Mouse (Mus musculus) G1E (cell line): Measurements from ENCODE around the gene Ap2m1. TPM values are rescaled to one million over a fixed set of nuclear protein-coding genes. Genes with fewer than 3 reads are reported as not detected.
A peak's percentile ranks its signal among the peaks of the same experiment; 100 is the strongest.

Experiments used
- ATAC-seq: 2 replicates; pipeline ENCODE4 v1.8.0; 2016; ENCODE audit warnings: mild to moderate bottlenecking; ENCODE audit not compliant: insufficient number of reproducible peaks, poor library complexity, low FRiP score, severe bottlenecking; ENCODE audit errors: extremely low read depth
- DNase-seq: peaks from one replicate; pipeline ENCODE4 v3.0.0; 2012; ENCODE audit warnings: low spot score
- H3K27me3 ChIP-seq: 2 replicates; pipeline ENCODE4 v1.6.1; 2012; ENCODE audit warnings: mild to moderate bottlenecking, low read length, inconsistent platforms; ENCODE audit not compliant: insufficient read depth
- H3K36me3 ChIP-seq: replicated peaks from 2 replicates; pipeline ENCODE3; 2012; ENCODE audit warnings: mild to moderate bottlenecking, inconsistent platforms
- H3K4me1 ChIP-seq: 2 replicates; pipeline ENCODE4 v1.6.1; 2012; ENCODE audit warnings: low read depth, low read length, inconsistent platforms, mixed read lengths; ENCODE audit not compliant: insufficient read depth
- H3K4me3 ChIP-seq: 2 replicates; pipeline ENCODE4 v1.5.1; 2012; ENCODE audit warnings: low read depth, mild to moderate bottlenecking, inconsistent platforms, low read length, moderate library complexity, mixed read lengths
- H3K9me3 ChIP-seq: replicated peaks from 2 replicates; pipeline ENCODE4 v1.6.1; 2012; ENCODE audit warnings: inconsistent platforms
- CTCF ChIP-seq: IDR thresholded peaks from 2 replicates; pipeline ENCODE4 v1.5.1; 2012; ENCODE audit warnings: low read depth, low read length, inconsistent platforms, mixed read lengths
- GATA1 ChIP-seq: IDR thresholded peaks from 2 replicates; pipeline ENCODE4 v1.6.1; 2012; ENCODE audit warnings: borderline replicate concordance, low read length, inconsistent platforms, mixed read lengths
- GATA2 ChIP-seq: IDR thresholded peaks from 2 replicates; pipeline ENCODE4 v1.6.1; 2012; ENCODE audit warnings: low read depth, low read length, inconsistent platforms, borderline replicate concordance
- POLR2AphosphoS5 ChIP-seq: IDR thresholded peaks from 2 replicates; pipeline ENCODE4 v1.6.1; 2012; ENCODE audit warnings: low read depth, low read length, inconsistent platforms; ENCODE audit not compliant: insufficient replicate concordance
- TAL1 ChIP-seq: conservative IDR thresholded peaks from 2 replicates; pipeline ENCODE4 v1.6.1; 2012; ENCODE audit warnings: low read depth, low read length, inconsistent platforms, mixed read lengths
- polyA plus RNA-seq: library from polyadenylated mRNA; stranded (reverse); fragments of >175 nt; gene quantifications from 2 replicates; pipeline ENCODE4 v1.2.3, GENCODE M21; 2012
- total RNA-seq, 2 experiments: library from RNA; stranded (forward) in 1 of 2; stranded (reverse) in 1 of 2; fragments of 200-1000 nt in 1 of 2; fragments of >200 nt in 1 of 2; fragmentation: Nextera tagmentation in 1 of 2; gene quantifications; 2 replicates each; pipeline ENCODE4 v1.2.3; 2014 to 2017

Gene Ap2m1
- total and polyA plus RNA-seq, 3 experiments: 73.4 to 342 (median 186) TPM

- DNase-seq (no peak), ATAC-seq (no peak)
- H3K9me3 ChIP-seq: no peaks in the 10 kb centered on the region
- no peaks in the 10 kb centered on the region for H3K27me3 ChIP-seq
- no peak overlapping the region for H3K4me3 ChIP-seq
- H3K4me1 ChIP-seq: peaks cover 15% of the 10 kb centered on the region
- TF ChIP-seq GATA1 (no peak), GATA2 (no peak), POLR2AphosphoS5 (no peak), CTCF (no peak), TAL1 (no peak)
- peaks cover 94% of the 10 kb centered on the region for H3K36me3 ChIP-seq
Measured at GRCm38 (mm10) chr16:20523886-20524285, 11.4 kb upstream of the Ap2m1 start.

- peaks cover 94% of the 10 kb centered on the region for H3K36me3 ChIP-seq
- H3K4me1 ChIP-seq: no peaks in the 10 kb centered on the region
- ATAC-seq (no peak), DNase-seq (no peak)
- no peak for TF ChIP-seq POLR2AphosphoS5
- TF ChIP-seq GATA2: no peak
- no peak for TF ChIP-seq CTCF
- no peak for TF ChIP-seq GATA1
- no peak for TF ChIP-seq TAL1
- no peak overlapping the region for H3K4me3 ChIP-seq
- no peaks in the 10 kb centered on the region for H3K9me3 ChIP-seq
- no peaks in the 10 kb centered on the region for H3K27me3 ChIP-seq
Measured at GRCm38 (mm10) chr16:20528779-20529178, 6.5 kb upstream of the Ap2m1 start.

- Histone ChIP-seq H3K9me3 (no peaks in the 10 kb centered on the region), H3K36me3 (peaks cover 88% of the 10 kb centered on the region), H3K27me3 (no peaks in the 10 kb centered on the region), H3K4me1 (no peaks in the 10 kb centered on the region), H3K4me3 (no peak overlapping the region)
- no peak for TF ChIP-seq TAL1
- no peak for TF ChIP-seq GATA1
- TF ChIP-seq POLR2AphosphoS5: no peak
- no peak for TF ChIP-seq CTCF
- no peak for TF ChIP-seq GATA2
- ATAC-seq: no peak
- no peak for DNase-seq
Measured at GRCm38 (mm10) chr16:20529375-20529774, 5.9 kb upstream of the Ap2m1 start.

GRCm38 (mm10) chr16:20530941-20531340 is 4.3 kb upstream of the Ap2m1 start:
- ATAC-seq (no peak), DNase-seq (no peak)
- H3K4me1 ChIP-seq: peaks cover 2% of the 10 kb centered on the region; the same call in 1 of the 2 replicates

GRCm38 (mm10) chr16:20534617-20535295 is 522 bp upstream of the Ap2m1 start:
- no peak for TF ChIP-seq TAL1
- no peak for TF ChIP-seq GATA1
- no peak for TF ChIP-seq GATA2
- TF ChIP-seq CTCF: no peak
- TF ChIP-seq POLR2AphosphoS5: no peak
- no peaks in the 10 kb centered on the region for H3K9me3 ChIP-seq
- no peak for ATAC-seq
- H3K27me3 ChIP-seq: no peaks in the 10 kb centered on the region
- H3K4me3 ChIP-seq: peak overlapping the region; percentile 83; the same call in 1 of the 2 replicates
- no peak for DNase-seq
- peaks cover 66% of the 10 kb centered on the region for H3K36me3 ChIP-seq
- peaks cover 35% of the 10 kb centered on the region for H3K4me1 ChIP-seq

More at GRCm38 (mm10) chr16:20530941-20531340, 4.3 kb upstream of the Ap2m1 start:
- Histone ChIP-seq H3K4me3 (no peak overlapping the region), H3K27me3 (no peaks in the 10 kb centered on the region), H3K36me3 (peaks cover 74% of the 10 kb centered on the region), H3K9me3 (no peaks in the 10 kb centered on the region)
- TF ChIP-seq GATA2 (no peak), TAL1 (no peak), CTCF (no peak), GATA1 (no peak), POLR2AphosphoS5 (no peak)

GRCm38 (mm10) chr16:20536081-20536665 is 895 bp downstream of the Ap2m1 start:
- ATAC-seq (no peak), DNase-seq (no peak)
- H3K9me3 ChIP-seq: no peaks in the 10 kb centered on the region
- H3K4me3 ChIP-seq: peak overlapping the region; percentile 83
- H3K4me1 ChIP-seq: peaks cover 47% of the 10 kb centered on the region
- H3K36me3 ChIP-seq: peaks cover 66% of the 10 kb centered on the region
- no peaks in the 10 kb centered on the region for H3K27me3 ChIP-seq
- TF ChIP-seq CTCF: no peak
- TF ChIP-seq GATA1: no peak
- TF ChIP-seq POLR2AphosphoS5: no peak
- no peak for TF ChIP-seq GATA2
- no peak for TF ChIP-seq TAL1
